Mouse (Mus musculus): ENCODE results near the gene Dhx16.

Gene Dhx16

DNA sequence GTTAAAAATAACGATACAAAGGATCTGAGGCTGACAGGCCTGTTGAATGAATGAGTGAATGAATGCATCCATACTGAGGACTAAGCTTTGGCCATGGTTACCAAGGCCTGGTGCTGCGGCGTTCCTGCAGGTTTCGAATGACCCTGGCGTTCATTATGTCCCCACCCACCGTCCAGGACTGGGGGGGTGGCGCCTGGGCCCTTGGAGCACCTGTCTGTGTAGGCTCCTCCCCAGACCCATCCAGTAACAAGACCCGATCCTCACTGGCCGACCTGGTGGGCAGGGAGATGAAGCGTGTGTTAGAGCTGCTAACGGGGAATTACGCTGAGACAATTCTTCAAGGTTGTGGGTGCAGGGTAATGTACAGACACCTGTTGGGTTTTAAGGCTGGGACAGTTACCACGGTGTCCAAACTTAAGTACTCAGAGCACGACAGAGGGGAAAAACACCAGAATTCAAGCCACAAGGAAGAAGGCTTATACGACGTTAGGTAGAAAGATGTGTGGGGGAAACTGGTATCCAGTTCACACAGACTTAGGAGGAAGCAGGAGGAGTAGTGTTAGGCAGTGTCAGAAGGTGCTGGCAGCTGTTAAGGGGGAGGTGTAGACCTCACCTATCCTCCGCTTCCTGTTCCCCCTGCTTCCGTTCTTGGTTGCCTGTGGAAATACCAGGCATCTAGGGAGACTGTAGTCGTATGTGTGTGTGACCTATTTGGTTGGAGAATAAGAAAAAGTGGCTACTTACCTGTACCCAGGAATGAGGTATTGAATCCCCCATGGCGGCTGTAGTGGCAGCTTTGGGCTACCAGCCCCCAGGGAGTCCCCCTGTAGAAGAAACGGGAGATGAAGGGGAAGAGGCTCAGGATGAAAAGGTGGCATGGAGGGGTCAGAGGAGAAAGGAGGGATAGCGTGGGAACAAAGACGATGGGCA lies 18.3 kb downstream of the Dhx16 start:
- DNase-seq = no peak

DNA sequence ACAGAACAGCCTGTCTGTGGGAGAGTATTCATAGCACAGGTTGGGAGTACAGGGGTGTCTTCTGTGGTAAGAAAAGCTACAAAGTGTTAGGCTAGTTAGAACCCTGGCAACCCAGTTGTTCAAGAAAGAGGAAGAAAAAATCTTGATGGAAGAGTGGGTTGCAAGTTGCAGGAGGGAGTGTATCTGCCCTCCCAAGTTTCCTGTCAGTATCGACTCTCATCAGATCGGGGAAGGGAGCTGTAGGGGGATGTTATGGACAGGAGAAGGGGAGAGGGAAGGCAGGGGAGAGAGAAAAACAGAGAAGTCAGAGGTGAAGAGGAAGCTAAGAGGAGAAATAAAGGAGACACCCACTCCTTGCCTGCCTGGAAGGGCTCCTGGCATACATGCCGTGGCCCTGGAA lies 21.0 kb downstream of the Dhx16 start:
- DNase-seq = no peak

DNA sequence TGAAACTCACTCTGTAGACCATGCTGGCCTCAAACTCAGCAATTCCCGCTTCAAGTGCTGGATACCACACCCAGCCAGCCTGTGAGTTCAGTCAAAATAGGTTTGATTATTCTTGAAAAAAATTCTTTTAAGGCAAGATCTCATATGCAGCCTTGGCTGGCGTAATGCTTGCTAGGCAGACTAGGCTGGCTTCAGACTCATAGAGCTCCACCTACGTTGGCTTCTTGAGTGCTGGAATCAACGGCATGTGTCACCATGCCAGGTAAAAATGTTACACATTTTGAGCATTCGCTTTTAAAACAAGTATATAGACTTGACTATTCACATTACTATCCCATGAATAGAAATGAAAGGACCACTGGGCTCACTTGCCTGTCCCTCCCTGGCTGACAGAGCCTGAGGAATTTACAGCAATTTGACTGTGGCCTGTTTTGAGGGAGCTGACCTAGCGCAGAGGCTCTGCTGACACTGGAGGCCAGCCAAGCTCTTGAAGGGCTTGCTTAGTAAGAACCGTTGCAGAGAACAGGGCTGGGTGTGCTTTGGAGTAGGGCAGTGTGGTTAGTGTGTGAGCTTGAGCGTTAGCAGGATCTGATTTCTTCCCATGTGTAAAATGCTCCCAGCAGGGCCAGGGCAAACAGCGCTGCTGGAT lies 23.8 kb downstream of the Dhx16 start:
- peak; percentile 79 to 88 for DNase-seq

DNA sequence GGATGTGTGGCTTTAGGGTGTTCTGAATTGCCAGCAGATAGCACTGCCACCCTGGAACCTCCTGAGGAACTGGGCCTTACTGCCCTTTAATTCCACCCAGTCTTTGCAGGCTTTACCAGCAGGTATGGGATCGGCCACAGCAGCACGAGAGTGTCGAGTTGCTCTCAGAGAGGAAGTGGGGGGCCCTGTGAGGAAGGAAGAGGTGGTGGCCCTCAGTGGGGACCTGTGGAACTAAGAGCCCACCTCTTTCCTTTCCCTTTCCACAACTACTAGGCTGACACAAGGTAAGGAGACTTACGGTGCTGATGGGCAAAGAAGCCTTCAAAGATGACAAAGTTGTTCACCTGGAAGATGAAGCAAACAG lies 24.4 kb downstream of the Dhx16 start:
- DNase-seq = no peak

DNA sequence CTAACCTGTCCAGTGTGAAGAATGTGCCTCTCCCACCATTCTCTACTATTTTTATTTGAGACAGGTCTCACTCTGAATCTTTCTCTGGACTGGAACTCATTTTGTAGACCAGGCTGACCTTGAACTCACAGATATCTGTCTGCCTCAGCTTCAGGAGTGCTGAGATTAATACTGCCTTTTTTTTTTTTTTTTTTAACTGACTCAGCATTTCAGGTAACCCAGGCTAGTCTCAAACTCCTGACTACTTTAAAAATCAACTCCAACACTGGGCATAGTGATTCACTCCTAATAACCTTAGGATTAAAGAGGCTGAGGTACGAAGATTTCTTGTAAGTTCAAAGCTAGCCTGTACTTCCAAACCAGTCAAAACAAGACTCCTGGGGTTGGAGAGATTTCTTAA lies 26.0 kb downstream of the Dhx16 start:
- DNase-seq = no peak

DNA sequence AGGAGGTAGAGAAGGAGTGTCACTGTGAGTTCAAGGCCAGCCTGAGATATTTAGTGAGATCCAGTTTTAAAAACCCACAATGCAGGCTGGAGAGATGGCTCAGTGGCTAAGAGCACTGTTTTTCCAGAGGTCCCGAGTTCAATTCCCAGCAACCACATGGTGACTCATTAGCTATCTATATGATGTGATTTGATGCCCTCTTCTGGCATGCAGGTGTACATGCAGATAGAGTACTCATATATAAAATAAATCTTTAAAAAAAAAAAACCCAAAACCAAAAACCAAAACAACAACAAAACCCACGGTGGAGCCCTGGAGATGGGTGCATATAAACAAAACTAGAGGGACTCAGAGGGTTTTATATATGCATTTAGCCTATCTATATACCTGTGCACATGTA lies 28.0 kb downstream of the Dhx16 start:
- DNase-seq = no peak

DNA sequence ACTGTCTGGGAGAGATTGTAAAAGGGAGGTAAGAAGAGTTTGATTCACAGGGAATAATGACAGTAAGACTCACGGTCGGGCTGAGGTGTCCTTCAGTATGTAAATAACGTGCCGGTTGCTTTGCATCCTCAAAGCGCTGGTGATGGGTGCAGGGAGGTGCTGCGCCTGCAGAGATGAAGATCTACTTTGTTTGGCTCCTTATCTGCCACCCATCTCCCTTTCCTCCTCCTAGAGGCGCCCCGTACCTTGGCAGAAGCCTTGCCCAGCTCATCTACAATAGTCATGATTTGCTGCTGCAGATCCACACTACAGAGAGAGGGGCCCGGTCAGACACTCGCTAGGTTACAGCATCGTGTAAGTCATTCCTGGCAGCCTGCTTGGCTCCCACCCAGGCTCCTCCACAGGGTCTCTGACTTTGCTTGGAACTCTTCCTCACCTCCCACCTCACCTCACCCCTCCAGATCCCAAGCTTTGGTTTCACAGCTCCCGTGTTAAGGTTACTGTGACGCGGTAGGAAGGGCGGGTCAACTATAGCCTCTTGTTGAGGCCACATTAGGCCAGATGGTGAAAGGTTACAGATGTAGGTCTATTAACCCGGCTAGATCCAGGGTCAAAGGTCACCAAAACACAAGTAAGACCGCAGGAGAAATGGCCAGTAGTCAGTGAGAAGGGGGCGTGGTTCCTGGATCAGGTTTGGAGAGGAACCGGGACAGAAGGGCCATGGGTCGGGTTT lies 29.7 kb downstream of the Dhx16 start:
- no peak for DNase-seq

DNA sequence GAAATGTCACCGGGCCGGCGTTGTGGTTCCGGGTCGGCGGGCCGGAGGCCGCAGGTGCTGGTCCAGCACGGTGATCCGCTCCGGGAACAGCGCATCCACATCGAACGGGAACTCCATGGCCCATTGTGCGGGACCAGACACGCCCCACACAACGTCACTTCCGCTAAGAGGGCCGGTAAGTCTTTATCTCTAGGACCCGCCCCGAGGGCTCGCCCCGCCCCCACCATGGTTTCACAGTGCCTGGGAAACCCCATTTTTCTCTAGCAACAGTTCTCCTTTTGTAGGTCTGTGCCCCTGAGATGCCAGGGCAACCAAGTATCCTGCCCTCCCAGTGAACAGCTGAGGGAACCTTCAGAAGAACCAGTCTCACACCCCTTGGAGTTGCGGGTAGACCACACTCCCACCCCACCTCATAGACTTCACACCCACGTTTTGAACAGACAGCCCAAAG lies 30.3 kb downstream of the Dhx16 start, which contains the start of gene Atat1:
TSS of gene Atat1 (minus strand) at position 157 of the 451 bp plus-strand sequence.
- peak; percentile 98 to 99 for DNase-seq

DNA sequence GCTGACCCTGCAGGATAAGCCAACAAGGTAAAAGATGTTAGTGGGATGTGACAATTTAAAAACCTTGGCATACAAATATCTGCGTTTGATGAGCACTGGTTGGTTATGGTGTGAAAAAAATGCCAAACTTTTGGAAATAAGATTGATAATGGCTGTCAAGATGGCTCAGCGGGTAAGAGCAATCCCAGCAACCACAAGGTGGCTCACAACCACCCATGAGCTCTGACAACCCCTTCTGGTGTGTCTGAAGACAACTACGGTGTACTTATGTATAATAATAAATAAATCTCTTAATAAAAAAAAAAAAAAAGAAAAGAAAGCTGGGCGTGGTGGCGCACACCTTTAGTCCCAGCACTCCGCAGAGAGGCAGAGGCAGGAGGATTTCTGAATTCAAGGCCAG lies 35.4 kb downstream of the Dhx16 start:
- DNase-seq = peak in 1 of 2 experiments; percentile 37

DNA sequence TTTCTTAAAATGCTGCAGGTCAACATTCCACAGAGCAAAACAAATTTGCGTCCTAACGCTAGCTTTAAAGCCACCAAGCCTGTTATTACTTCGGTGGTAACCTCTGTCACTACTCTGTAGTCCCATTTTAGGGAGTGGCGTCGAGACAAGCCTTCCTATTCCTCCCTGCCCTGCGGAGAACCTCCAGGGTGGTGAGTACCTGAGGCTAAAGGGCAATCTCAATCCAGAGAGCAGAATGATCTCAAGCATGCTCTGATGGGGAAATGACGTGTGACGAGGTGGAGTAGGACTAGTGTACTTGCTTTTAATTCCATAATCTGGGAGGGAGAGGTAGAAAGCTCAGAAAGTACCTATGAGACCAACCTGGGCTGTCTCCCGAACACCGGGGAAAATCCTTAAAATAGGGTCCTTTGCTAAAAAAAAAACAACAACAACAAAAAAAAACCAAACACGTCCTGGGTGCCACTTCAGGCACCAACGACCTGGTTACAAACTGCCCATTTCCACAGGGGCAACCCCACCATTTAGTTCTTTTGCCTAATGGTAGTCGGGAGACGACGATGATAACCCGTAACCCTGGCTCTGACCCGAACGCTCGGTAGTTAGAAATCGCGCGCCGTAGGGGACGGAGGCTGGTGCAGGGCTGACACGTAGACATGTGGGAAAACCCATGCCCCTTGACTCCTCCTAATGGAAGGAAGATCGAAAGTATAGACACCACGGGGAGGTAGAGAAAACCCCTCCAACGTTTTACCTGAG lies 36.1 kb downstream of the Dhx16 start:
- peak in 1 of 2 experiments; percentile 76 for DNase-seq

DNA sequence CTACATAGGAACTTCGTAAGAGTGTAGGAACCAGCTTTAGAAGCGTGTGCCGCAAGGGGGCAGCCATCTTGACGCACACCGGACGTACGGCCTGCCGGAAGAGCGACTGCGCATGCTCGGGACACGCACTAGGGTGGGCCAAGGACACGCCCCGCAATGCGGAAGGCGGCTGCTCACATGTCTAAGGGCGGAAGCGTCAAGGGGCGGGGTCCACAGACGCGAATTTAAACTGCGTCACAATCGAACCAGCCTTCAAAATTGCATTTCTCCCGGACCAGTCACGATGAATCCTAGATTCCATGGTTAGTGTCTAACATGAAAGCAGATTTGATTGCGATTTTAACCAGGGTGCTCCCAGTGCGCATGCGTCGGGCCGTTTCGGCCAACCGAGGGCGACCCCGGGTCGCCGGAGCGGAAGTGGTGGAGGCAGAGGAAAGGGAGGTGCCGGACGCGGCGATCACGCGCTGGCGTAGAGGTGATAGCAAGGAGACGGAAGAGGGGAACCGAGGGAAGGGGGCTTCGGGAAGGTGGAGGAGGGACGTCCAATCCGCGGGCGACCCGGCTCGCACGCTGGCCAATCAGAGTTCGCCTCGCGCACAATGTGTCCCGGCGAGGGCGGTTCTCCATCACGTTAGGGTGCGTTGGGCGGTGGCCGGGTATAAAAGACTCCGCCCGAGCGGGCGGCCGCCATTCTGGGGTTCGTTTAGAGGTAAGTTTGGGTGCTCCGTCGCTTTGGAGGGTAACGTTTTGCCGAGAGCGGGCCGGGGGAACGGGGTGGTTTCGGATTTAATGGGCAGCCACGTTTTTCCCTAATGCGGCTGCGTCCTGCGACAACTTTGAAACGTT lies 36.9 kb downstream of the Dhx16 start, which contains the start of the genes Mrps18b and Ppp1r10:
TSS of gene Mrps18b (minus strand) at position 93 of the 846 bp plus-strand sequence.
TSS of gene Ppp1r10 (plus strand) at position 138 of the 846 bp plus-strand sequence.
- peak; percentile 98 to 100 for DNase-seq

DNA sequence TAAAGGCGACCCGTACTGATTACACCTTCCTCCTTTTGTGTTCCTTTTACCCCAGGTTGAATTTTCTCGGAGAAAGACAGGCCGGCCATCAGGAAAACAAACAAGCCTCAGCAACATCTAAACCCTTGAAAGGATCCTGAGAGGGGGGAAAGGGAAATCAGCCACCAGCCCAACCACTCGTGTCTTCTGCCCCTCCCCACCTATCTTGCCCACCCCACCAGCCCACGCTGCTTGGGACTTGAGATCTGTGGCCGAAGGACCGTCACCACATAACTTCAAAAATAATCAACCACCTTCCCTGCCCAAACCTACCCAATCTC lies 37.5 kb downstream of the Dhx16 start:
- DNase-seq = peak; percentile 31 to 64

DNA sequence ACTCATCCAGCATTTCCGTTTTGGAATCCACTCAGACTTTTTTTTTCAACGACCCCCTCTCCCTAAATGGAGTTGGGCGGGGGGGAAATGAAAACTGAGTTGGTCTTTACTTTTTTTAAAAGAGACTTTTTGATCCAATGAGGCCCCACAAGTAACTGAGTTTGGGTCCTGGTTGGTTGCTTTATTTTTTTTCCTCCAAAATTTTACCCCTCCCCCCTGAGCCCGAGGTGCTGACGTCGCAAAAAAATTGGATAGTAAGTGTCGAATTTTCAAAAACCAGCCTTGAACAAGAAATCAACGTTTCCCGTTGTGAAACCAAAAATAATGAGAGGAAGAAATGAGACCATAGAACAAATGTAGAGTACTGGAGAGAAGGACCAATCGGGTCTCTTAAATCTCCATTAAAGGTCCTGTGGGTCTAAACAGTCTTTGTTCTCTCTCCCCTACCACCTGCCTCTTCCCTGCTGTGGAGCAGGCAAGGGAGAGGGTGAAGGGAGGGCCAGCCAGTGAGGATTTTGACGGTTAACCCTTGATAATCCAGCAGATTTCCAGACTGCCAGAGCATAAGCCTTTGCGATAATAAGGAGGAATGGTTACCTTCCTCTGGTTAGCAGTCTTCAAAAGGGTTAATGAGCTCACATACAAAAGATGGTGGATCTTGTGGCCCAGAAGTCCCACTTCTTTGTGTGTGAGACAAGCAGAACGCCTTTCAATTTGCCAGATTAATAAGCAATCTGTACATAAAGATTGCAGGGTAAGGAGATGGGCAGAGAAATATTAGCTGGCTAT lies 38.0 kb downstream of the Dhx16 start:
- DNase-seq = peak in 1 of 2 experiments; percentile 42

DNA sequence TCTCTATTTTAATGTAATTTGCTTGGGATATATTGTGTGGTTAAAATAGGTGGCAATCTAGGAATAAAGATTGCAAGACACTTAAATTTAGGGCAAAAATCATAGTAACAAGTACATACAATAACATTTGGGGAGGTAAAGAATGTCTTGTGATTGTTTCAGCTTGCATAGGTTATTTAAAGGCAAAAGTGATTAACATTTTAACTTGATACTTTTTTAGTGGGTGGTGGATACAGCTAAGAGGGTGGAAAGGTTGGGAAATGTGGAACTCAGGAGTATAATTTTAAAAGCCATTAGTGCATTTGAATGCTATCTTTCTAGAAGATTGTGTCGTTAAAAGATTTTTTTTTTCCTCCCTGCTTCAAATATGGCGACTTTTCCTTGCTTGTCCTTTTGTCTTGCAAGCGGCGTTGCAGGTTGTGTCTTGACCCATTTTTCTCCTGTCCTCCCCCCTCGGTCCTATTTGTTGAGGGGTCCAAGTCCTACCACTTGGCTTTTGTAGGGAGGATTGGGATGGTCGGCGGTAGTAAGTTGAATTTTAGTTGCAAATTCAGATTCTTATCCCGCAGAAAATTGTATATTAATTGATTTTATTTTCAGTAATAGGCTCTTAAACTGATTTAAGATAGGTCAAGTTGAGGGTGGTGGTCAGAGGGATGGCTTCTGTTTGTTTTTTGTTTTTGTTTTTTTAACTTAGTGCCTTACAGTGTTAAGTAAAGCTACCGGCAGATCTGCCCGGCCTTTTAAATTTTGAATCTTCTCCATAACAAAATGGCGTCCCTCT lies 38.8 kb downstream of the Dhx16 start:
- peak; percentile 49 to 67 for DNase-seq

DNA sequence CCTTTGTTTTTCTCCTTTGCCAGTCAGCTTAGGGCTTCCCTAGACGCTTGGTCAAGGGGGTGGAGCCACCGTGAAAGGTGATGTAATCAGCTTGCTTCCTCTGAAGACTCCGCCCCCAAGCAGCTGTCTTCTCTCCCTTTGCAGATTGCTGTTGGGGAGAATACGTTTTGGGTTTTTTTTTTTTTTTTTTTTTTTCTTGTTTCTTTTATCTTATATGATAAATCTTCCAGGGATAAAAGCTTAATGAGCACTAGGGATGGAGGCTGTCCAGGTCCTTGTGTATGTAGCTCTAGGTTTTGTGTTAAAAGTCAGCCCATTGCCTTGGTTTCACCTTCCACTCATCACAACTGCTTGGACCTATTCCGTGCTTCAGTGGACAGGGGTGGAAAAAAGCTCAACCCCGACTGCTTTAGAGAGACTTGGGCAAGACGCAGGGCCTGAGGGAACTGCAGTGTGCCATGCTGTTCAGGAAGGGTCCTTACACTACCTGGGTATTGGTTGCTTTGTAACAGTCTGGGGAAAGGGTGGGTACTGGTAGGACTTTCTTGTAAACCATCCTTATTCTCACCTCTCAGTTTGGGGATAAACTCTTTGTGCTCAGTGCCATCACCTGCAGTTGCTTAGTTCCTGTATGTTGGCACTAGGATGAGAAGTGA lies 39.6 kb downstream of the Dhx16 start:
- DNase-seq = peak; percentile 98 to 99

DNA sequence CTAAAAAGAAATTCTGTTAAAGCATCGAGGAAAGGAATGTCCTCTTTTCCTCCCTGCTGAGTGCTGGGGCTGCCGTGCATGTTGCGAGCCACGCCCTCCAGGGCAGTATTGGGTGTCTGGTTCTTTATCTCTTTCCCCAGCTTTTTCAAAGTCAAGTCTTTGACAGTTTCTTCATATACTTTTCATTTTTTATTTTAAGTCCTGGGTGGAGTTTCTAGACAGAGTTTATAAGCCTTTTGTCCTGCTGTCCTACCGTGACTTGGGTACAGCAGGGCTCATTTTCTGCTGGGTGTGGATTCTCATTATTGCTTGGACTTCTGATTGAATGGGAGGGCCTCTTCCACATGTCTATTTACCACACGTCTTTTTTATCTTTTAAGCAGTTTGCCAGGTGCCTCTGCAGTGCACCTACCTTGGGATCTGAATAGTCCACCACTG lies 40.3 kb downstream of the Dhx16 start:
- peak in 1 of 2 experiments; percentile 39 for DNase-seq

DNA sequence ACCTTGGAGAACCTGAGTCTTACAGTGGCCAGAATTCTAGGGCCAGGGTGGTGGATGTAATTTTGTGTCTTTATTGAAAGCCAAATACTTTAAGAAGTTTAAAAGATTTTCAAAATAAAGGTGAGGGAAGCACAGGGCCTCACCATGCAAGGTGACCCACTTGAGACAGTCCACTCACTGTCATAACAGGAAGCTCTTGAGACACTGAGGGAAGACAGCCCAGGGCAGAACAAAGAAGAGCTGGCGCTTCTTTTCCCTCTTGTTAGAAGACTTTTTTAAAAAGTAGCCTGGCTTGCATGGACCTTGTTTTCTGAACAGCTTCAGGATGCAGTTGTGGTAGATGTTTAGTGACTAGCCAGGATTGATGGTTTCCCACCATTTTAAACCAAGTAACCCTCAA lies 40.8 kb downstream of the Dhx16 start:
- peak in 1 of 2 experiments; percentile 37 for DNase-seq

DNA sequence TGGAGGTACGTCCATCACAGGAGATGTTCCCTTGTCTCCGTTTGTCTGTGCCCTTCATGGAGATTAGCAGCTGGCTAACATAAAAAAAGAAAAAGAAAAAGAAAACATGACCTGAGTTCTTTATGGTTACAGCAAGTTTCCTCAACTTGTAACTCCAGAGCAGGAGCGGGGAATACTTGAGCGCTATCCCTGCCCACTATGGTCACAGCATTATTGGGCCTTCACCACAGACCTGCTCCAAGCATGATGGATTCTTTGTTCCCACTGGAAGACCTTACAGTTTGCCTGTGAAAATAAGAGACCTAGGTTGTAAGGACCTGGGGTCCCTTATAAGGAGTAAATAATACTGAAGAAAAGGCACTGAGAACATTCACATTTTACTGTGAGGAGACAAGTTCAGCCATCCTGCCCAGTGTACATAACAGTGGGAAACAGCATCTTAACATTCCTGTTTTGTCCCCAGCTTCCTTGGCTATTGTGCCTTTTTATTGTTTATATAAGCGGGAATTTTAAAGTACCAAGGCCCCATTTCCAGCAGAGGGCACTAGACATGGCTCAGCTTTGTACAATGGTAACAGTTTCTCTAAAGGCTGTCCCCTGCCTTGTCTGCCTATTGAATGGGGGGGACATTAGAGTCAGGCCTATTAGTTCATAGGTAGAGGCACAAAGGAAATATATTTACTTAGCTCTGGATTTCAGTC lies 41.4 kb downstream of the Dhx16 start:
- DNase-seq = peak; percentile 50
